Mouse (Mus musculus): ENCODE data around the gene A630095N17Rik.

DNA sequence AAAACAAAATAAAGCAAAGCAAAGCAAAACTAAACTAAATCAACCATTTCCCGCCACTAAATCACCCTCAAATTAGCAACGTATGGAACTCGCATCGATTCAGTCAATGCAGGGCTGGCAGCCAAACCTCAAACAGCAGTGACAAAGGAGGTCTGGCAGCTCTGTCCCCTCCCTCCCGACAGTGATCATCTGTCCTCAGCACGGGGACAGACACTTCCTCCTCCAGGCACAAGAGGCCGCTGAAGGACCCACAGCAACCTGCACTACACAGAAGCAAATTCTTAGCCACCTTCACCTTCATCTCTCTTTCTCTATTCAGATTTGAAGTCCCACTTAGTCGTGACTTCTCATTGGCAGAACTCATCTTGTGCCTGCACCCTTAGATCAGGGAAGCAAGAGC lies 2.7 kb upstream of the A630095N17Rik start:
- TF ChIP-seq CTCF (IDR thresholded peaks at IDR 0.05) (peak; percentile 83), EP300 (IDR thresholded peaks at IDR 0.05) (no peak)
